Mouse (Mus musculus): ENCODE results near the gene Dctpp1.

Gene Dctpp1

GRCm38 (mm10) chr7:127270666-127271065 is 10.2 kb upstream of the Dctpp1 start:
- DNase-seq (ENCODE audit: low read depth), result no peak

GRCm38 (mm10) chr7:127270256-127270655 is 9.7 kb upstream of the Dctpp1 start:
- DNase-seq (ENCODE audit: low read depth), result no peak

GRCm38 (mm10) chr7:127263526-127263925 is 3.0 kb upstream of the Dctpp1 start:
- DNase-seq (ENCODE audit: low read depth), result no peak

- no peak for DNase-seq (ENCODE audit: low read depth)
Measured at GRCm38 (mm10) chr7:127262218-127262961, 1.9 kb upstream of the Dctpp1 start.

- no peak for DNase-seq (ENCODE audit: low read depth)
Measured at GRCm38 (mm10) chr7:127259186-127259905, 1.2 kb downstream of the Dctpp1 start.

GRCm38 (mm10) chr7:127256518-127256917 is 4.0 kb downstream of the Dctpp1 start:
- DNase-seq (ENCODE audit: low read depth), result no peak

- DNase-seq (ENCODE audit: low read depth), result no peak
Measured at GRCm38 (mm10) chr7:127255965-127256364, 4.5 kb downstream of the Dctpp1 start.

GRCm38 (mm10) chr7:127255008-127255407 is 5.5 kb downstream of the Dctpp1 start:
- DNase-seq (ENCODE audit: low read depth), result no peak

- peak; percentile 99 for DNase-seq (ENCODE audit: low read depth)
Measured at GRCm38 (mm10) chr7:127253821-127254769, 6.4 kb downstream of the Dctpp1 start.

- DNase-seq (ENCODE audit: low read depth), result peak; percentile 44
Measured at GRCm38 (mm10) chr7:127253341-127253740, 7.2 kb downstream of the Dctpp1 start.

GRCm38 (mm10) chr7:127252414-127252813 is 8.1 kb downstream of the Dctpp1 start:
- peak; percentile 75 for DNase-seq (ENCODE audit: low read depth)

- peak; percentile 39 for DNase-seq (ENCODE audit: low read depth)
Measured at GRCm38 (mm10) chr7:127250511-127250910, 10.0 kb downstream of the Dctpp1 start.

GRCm38 (mm10) chr7:127244658-127245510 is 15.6 kb downstream of the Dctpp1 start:
- DNase-seq (ENCODE audit: low read depth), result no peak

- DNase-seq (ENCODE audit: low read depth), result peak; percentile 91
Measured at GRCm38 (mm10) chr7:127243870-127244657, 16.4 kb downstream of the Dctpp1 start, which contains the start of gene Zfp771. Zfp771 (plus strand) TSS chr7:127244274.

GRCm38 (mm10) chr7:127243361-127243867 is 17.1 kb downstream of the Dctpp1 start:
- no peak for DNase-seq (ENCODE audit: low read depth)

- DNase-seq (ENCODE audit: low read depth), result no peak
Measured at GRCm38 (mm10) chr7:127234777-127235176, 25.7 kb downstream of the Dctpp1 start.

- peak; percentile 31 for DNase-seq (ENCODE audit: low read depth)
Measured at GRCm38 (mm10) chr7:127233765-127234164, 26.7 kb downstream of the Dctpp1 start.

- no peak for DNase-seq (ENCODE audit: low read depth)
Measured at GRCm38 (mm10) chr7:127233368-127233749, 27.1 kb downstream of the Dctpp1 start.

- DNase-seq (ENCODE audit: low read depth), result peak; percentile 83
Measured at GRCm38 (mm10) chr7:127232622-127233367, 27.7 kb downstream of the Dctpp1 start, which contains the start of the genes Zfp553 and Sept1. Zfp553 (plus strand) TSS chr7:127233061. Sept1 (minus strand) TSS chr7:127233130.

Measured in naive thymus-derived CD4-positive, alpha-beta T cell, adult 2 months (primary cell).